19 mouse cellular contexts compared by ENCODE assay signal in the genomic region with DNA sequence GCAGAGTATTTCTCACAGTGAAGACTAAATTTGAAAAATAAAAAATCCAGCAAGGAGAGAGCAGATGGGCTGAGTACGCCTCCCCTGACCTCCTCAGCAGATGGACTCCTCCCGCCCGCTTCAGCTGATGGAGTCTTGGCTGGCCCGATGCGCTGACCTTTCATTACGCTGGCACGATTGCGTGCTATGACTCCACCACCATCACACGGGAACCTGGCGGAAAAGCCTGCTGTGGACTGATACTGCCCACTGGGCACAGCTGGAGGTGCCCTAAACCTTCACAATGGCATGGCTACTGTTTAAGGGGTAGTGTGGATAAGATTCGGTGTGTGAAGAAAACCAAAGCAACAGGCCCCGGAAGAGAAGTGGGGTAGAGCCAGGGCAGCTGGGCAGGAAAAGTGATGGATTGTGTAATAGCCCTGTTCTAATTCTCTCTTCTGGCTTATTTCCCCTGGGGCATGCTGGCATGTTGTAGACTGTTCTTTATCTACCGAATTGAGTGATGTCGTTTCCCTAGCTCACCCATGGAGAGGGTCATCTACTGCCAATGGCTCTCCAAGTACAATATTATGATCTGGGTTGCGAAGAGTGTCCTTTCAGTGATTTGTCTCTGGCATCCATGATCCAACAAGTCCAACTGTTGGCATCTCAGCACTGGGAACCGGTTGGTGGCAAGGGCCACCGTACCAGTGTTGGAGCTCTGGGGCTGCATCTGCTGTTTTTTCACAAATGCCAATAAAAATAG. TPM values are rescaled to one million over a fixed set of nuclear protein-coding genes. Genes with fewer than 3 reads are reported as not detected.
DNase-seq lines count a peak whose midpoint lies in the region; ATAC-seq and TF ChIP-seq lines count a peak whose summit lies in the region.
"Had no signal": no experiment of that assay in that cellular context is flagged by ENCODE, and none has a peak within 500 bp of the region (broad histone marks: within the 10 kb centered on the region; RNA-seq: fewer than 3 reads in every experiment).

No protein-coding gene starts in this region.

- no peak overlapping the region for H3K27ac ChIP-seq in heart, embryonic 12.5 days (ENCODE audit: poor library complexity, severe bottlenecking)
- peak overlapping the region; percentile 89 for H3K27ac ChIP-seq in layer of hippocampus, adult 2 months
- H3K27ac ChIP-seq: forebrain, embryonic 13.5 days; liver, embryonic 14.5 days had no signal

- peaks cover 19% of the 10 kb centered on the region for H3K36me3 ChIP-seq in heart, embryonic 12.5 days

- H3K4me2 ChIP-seq in heart, embryonic 12.5 days, result no peak overlapping the region
- H3K4me2 ChIP-seq: forebrain, embryonic 13.5 days had no signal

- ATAC-seq in heart, embryonic 12.5 days (ENCODE audit: insufficient number of reproducible peaks, low FRiP score), result no peak
- ATAC-seq in erythroblast, adult 5-6 weeks (replicated peaks; ENCODE audit: low FRiP score, poor library complexity, severe bottlenecking), result no peak
- ATAC-seq: activated CD4-positive, CD25-positive, alpha-beta regulatory T cell, adult 4 months; forebrain, embryonic 13.5 days; intestine, embryonic 16.5 days had no signal

- 95% methylated on average over 17 of the region's 17 CpGs for WGBS in heart, embryonic 12.5 days

- peak; percentile 89 for DNase-seq in heart, adult 11 months
- peak; percentile 30 for DNase-seq in NIH3T3 (ENCODE audit: low read depth)
- DNase-seq in cerebellum, adult 8-10 months, result peak; percentile 78
- peak; percentile 38 to 44 for DNase-seq in layer of hippocampus, adult 2 months (ENCODE audit: low spot score in 2 of 2)
- DNase-seq in testis, postnatal 10 days (ENCODE audit: low spot score), result no peak
- no peak for DNase-seq in left cerebral cortex, adult 8-10 months (ENCODE audit: low spot score in 2 of 2)
- DNase-seq: heart, adult 18-20 months; heart, postnatal 10 days; kidney, postnatal 14 days; lung, postnatal 4 days; thymus, postnatal 36 days had no signal

- no peak overlapping the region for H3K9ac ChIP-seq in heart, embryonic 12.5 days
- H3K9ac ChIP-seq: forebrain, embryonic 13.5 days; liver, embryonic 14.5 days had no signal

- no peak for TF ChIP-seq CTCF in layer of hippocampus, adult 2 months (conservative IDR thresholded peaks at IDR 0.05)

- H3K4me3 ChIP-seq in heart, embryonic 12.5 days, result no peak overlapping the region
- H3K4me3 ChIP-seq in layer of hippocampus, adult 2 months, result no peak overlapping the region
- H3K4me3 ChIP-seq: forebrain, embryonic 13.5 days had no signal

- H3K9me3 ChIP-seq in heart, embryonic 12.5 days (replicated peaks), result no peaks in the 10 kb centered on the region
- H3K9me3 ChIP-seq: forebrain, embryonic 13.5 days; G1E had no signal

- H3K27me3 ChIP-seq in heart, embryonic 12.5 days (replicated peaks), result no peaks in the 10 kb centered on the region
- H3K27me3 ChIP-seq: forebrain, embryonic 13.5 days had no signal

- 0 out of 2 replicates have a peak, but pooled peaks cover under 1% of the 10 kb centered on the region for H3K4me1 ChIP-seq in heart, embryonic 12.5 days (replicated peaks)
- H3K4me1 ChIP-seq: forebrain, embryonic 13.5 days had no signal

RNA-seq across cellular contexts. Expression of a gene that starts 35.4 kb away (rescaled TPM):
- polyA plus RNA-seq in heart, embryonic 12.5 days (2016; fragmentation: Nextera tagmentation; extraction: Ambion mirVana), result 0.23 TPM in 1 of 2 replicates, not detected in the other
- not detected for total RNA-seq in layer of hippocampus, adult 2 months (2021)
- under 1 TPM in 3 of 4 experiments, not detected in 1; 0.72 to 0.84 (median 0.78) TPM for total RNA-seq in left cerebral cortex, adult 8-10 months (2022)
- total RNA-seq in erythroblast, adult 5-6 weeks (2015; ENCODE audit: low replicate concordance), result 9.6 and 13.3 TPM in 2 replicates
- total RNA-seq in erythroblast, adult 5-6 weeks (2017; ENCODE audit: low replicate concordance), result 1.4 and 3.7 TPM in 2 replicates
- total RNA-seq: heart, postnatal 10 days had no signal
- polyA plus RNA-seq: C2C12; forebrain, embryonic 13.5 days had no signal

Comparison
In these comparisons a context has a peak if more than half of its experiments do, and no peak if none do; other contexts are left out.
1. DNase-seq: peak in heart, adult 11 months (single experiment), NIH3T3 (single experiment), cerebellum, adult 8-10 months (single experiment) and layer of hippocampus, adult 2 months (2 of 2); none in testis, postnatal 10 days (single experiment) and left cerebral cortex, adult 8-10 months (0 of 2).